8 mouse cellular contexts compared by ENCODE assay signal in genomic region chr11:51635525-51636322, GRCm38 (mm10). TPM values are rescaled to one million over a fixed set of nuclear protein-coding genes. Genes with fewer than 3 reads are reported as not detected.
DNase-seq lines count a peak whose midpoint lies in the region; ATAC-seq and TF ChIP-seq lines count a peak whose summit lies in the region.

TSS of gene Rmnd5b (minus strand) at chr11:51635896.

- H3K4me1 ChIP-seq in hindbrain, embryonic 11.5 days (replicated peaks; ENCODE audit: control insufficient read depth, insufficient read depth, low read length): no peaks in the 10 kb centered on the region
- H3K4me1 ChIP-seq in lung, postnatal 0 days (ENCODE audit: insufficient read depth, low read depth, low read length): peaks cover 6% of the 10 kb centered on the region

- 0% methylated on average over 61 of the region's 61 CpGs for WGBS in hindbrain, embryonic 11.5 days
- WGBS in lung, postnatal 0 days: under 1% methylated on average over 53 of the region's 61 CpGs

- DNase-seq in Patski (ENCODE audit: low read depth, low spot score): no peak
- DNase-seq in cerebellum, postnatal 10 days: peak; percentile 92 to 94
- peak; percentile 91 to 93 for DNase-seq in frontal cortex, postnatal 10 days (ENCODE audit: low spot score in 2 of 2)
- peak; percentile 88 for DNase-seq in hindbrain, embryonic 11.5 days (ENCODE audit: low spot score)
- DNase-seq in layer of hippocampus, postnatal 10 days (ENCODE audit: low spot score in 2 of 2): peak; percentile 94
- DNase-seq in lung, postnatal 0 days (ENCODE audit: low spot score): peak; percentile 93
- peak; percentile 78 for DNase-seq in ovary, postnatal 14 days (ENCODE audit: low spot score)
- DNase-seq in thymus, postnatal 10 days (ENCODE audit: low spot score in 2 of 2): peak; percentile 82 to 84

- H3K36me3 ChIP-seq in hindbrain, embryonic 11.5 days (ENCODE audit: control insufficient read depth, insufficient read depth, low read length): no peaks in the 10 kb centered on the region
- no peaks in the 10 kb centered on the region for H3K36me3 ChIP-seq in lung, postnatal 0 days (ENCODE audit: insufficient read depth, low read length)

- TF ChIP-seq EP300 in lung, postnatal 0 days (IDR thresholded peaks at IDR 0.05): peak; percentile 55

- peak within 1 kb of the TSS; percentile 25 for H3K27ac ChIP-seq in hindbrain, embryonic 11.5 days (ENCODE audit: low read depth, low read length)
- H3K27ac ChIP-seq in lung, postnatal 0 days (ENCODE audit: low read length): peak within 1 kb of the TSS; percentile 91

- CTCF ChIA-PET in Patski (lab: Charles Lee): interaction anchor here (1.2 to 1.4 kb wide), 5 partner anchors 9 to 46 kb away, joined by 4 to 7 read pairs (median 4); no protein-coding TSS in a partner anchor

- peak within 1 kb of the TSS; percentile 58 for H3K9ac ChIP-seq in hindbrain, embryonic 11.5 days (ENCODE audit: low read depth, low read length)
- H3K9ac ChIP-seq in lung, postnatal 0 days (replicated peaks; ENCODE audit: low read depth): peak within 1 kb of the TSS; percentile 57

- H3K9me3 ChIP-seq in hindbrain, embryonic 11.5 days (ENCODE audit: control insufficient read depth, low read length): no peaks in the 10 kb centered on the region
- H3K9me3 ChIP-seq in lung, postnatal 0 days (ENCODE audit: low read length): no peaks in the 10 kb centered on the region

- in situ Hi-C loops in Patski (cut with MboI; ENCODE audit: low pct_unique_long_range_greater_than_20kb): no loop called here

- H3K4me3 ChIP-seq in hindbrain, embryonic 11.5 days (ENCODE audit: low read depth, low read length): peak within 1 kb of the TSS; percentile 64
- H3K4me3 ChIP-seq in lung, postnatal 0 days (ENCODE audit: low read depth, low read length): peak within 1 kb of the TSS; percentile 69

- POLR2A ChIA-PET in Patski (lab: Charles Lee): interaction anchor here (0.6 to 1.5 kb wide), 8 partner anchors 9 to 221 kb away, joined by 3 to 13 read pairs (median 4); partner anchors contain the start of genes D930048N14Rik and N4bp3

- no peak for TF ChIP-seq CTCF in Patski (IDR thresholded peaks at IDR 0.05)
- TF ChIP-seq CTCF in lung, postnatal 0 days (IDR thresholded peaks at IDR 0.05): peak; percentile 38

- H3K4me2 ChIP-seq in hindbrain, embryonic 11.5 days (replicated peaks; ENCODE audit: low read depth, low read length): peak within 1 kb of the TSS; percentile 69
- H3K4me2 ChIP-seq in lung, postnatal 0 days (replicated peaks; ENCODE audit: low read depth, low read length): peak within 1 kb of the TSS; percentile 79

- no peaks in the 10 kb centered on the region for H3K27me3 ChIP-seq in Patski
- H3K27me3 ChIP-seq in hindbrain, embryonic 11.5 days (ENCODE audit: control insufficient read depth, insufficient read depth, low read length): no peaks in the 10 kb centered on the region
- H3K27me3 ChIP-seq in lung, postnatal 0 days (replicated peaks; ENCODE audit: insufficient read depth, low read length): no peaks in the 10 kb centered on the region

- ATAC-seq in Patski: peak; percentile 7
- peak; percentile 84 for ATAC-seq in hindbrain, embryonic 11.5 days (ENCODE audit: low FRiP score)
- peak; percentile 83 for ATAC-seq in lung, postnatal 0 days

RNA-seq across cellular contexts. Expression of gene Rmnd5b, which starts in this region (rescaled TPM):
- 49.4 TPM for polyA plus RNA-seq in Patski (2021)
- 42.5 and 43.7 TPM in 2 replicates for polyA plus RNA-seq in hindbrain, embryonic 11.5 days (2014; fragmentation: Nextera tagmentation; extraction: Ambion mirVana)
- total RNA-seq in layer of hippocampus, postnatal 10 days (2021): 10 to 100 TPM; 54.8 to 55.1 TPM
- polyA plus RNA-seq in lung, postnatal 0 days (2015; fragmentation: Nextera tagmentation; extraction: Ambion mirVana): 43.2 and 46.4 TPM in 2 replicates

Comparison
In these comparisons a context has a peak if more than half of its experiments do, and no peak if none do; other contexts are left out.
1. ATAC-seq: peak in every context shown above with its lines; median percentile 84 in hindbrain, embryonic 11.5 days; 83 in lung, postnatal 0 days; 7 in Patski.